Mouse (Mus musculus) embryonic facial prominence, embryonic 13.5 days (tissue): Measurements from ENCODE around the gene Srcap. TPM values are rescaled to one million over a fixed set of nuclear protein-coding genes. Genes with fewer than 3 reads are reported as not detected.
"Not testable (repeated sequence)": the region's sequence is repeated elsewhere in the genome, so short reads cannot be mapped to it uniquely, and the experiment has no call there.

Experiments
- ATAC-seq: fragments of 200-750 bp; cut with Nextera tagmentation; 2 replicates; pipeline ENCODE4 v1.8.0; 2017; ENCODE audit warnings: low read depth; ENCODE audit not compliant: insufficient number of reproducible peaks, insufficient read depth, low FRiP score, low TSS enrichment
- H3K27ac ChIP-seq: fragments of 300-500 bp; sonication (generic); 2 replicates; pipeline ENCODE4 v1.5.1; 2015; ENCODE audit warnings: moderate library complexity, mild to moderate bottlenecking, inconsistent platforms
- H3K27me3 ChIP-seq: fragments of 300-500 bp; sonication (generic); 2 replicates; pipeline ENCODE4 v1.6.1; 2015; ENCODE audit warnings: mild to moderate bottlenecking, inconsistent platforms
- H3K36me3 ChIP-seq: fragments of 300-500 bp; sonication (generic); 2 replicates; pipeline ENCODE4 v1.6.1; 2015; ENCODE audit warnings: mild to moderate bottlenecking, inconsistent platforms
- H3K4me1 ChIP-seq: fragments of 300-500 bp; sonication (generic); 2 replicates; pipeline ENCODE4 v1.6.1; 2015; ENCODE audit warnings: inconsistent platforms
- H3K4me2 ChIP-seq: fragments of 300-500 bp; sonication (generic); 2 replicates; pipeline ENCODE4 v1.6.1; 2015; ENCODE audit warnings: moderate library complexity, mild to moderate bottlenecking, inconsistent platforms
- H3K4me3 ChIP-seq: fragments of 300-500 bp; sonication (generic); 2 replicates; pipeline ENCODE4 v1.5.1; 2015; ENCODE audit warnings: mild to moderate bottlenecking, inconsistent platforms
- H3K9ac ChIP-seq: fragments of 300-500 bp; sonication (generic); 2 replicates; pipeline ENCODE4 v1.6.1; 2015; ENCODE audit warnings: mild to moderate bottlenecking, inconsistent platforms
- H3K9me3 ChIP-seq: fragments of 300-500 bp; sonication (generic); 2 replicates; pipeline ENCODE4 v1.6.1; 2016; ENCODE audit warnings: inconsistent platforms
- WGBS: fragments of 180-500 bp; shearing (Covaris S2); methylation state at CpG from one replicate; pipeline ENCODE4 v1.1.7; 2015; ENCODE audit warnings: mixed read lengths; 5-methylcytosine and 5-hydroxymethylcytosine counted together
- polyA plus RNA-seq: library from polyadenylated mRNA; unstranded; fragments of >200 nt; fragmentation: Nextera tagmentation; extraction: Ambion mirVana; gene quantifications from 2 replicates; pipeline ENCODE4 v1.2.1, GENCODE M21; 2015

Gene Srcap
- 52.1 and 55.6 TPM in 2 replicates for polyA plus RNA-seq

- under 1% methylated on average over 37 of the region's 37 CpGs for WGBS
Measured at GRCm38 (mm10) chr7:127511808-127512230, at the start of gene Srcap. Srcap (plus strand) TSS chr7:127511983.

DNA sequence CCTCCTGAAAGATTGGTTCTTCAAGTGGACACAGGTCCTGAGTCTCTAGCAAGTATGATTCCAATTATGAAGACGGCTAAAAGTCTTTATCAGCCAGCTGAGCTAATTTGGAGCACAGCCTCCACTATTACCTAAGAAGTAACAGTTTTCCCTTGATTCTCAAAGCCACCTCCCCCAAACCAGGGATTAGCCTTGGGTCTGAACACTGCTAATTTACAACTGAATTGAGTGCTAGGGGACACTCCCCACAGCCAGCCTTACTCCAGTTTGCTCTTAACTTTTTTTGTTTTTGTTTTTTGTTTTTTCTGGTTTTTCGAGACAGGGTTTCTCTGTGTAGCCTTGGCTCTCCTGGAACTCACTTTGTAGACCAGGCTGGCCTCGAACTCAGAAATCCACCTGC is 46.6 kb upstream of the Srcap start:
- Histone ChIP-seq H3K9me3 (no peaks in the 10 kb centered on the region), H3K9ac (no peak overlapping the region), H3K4me3 (no peak overlapping the region), H3K4me1 (peaks cover 4% of the 10 kb centered on the region; the same call in 1 of the 2 replicates), H3K36me3 (peaks cover 66% of the 10 kb centered on the region), H3K27me3 (no peaks in the 10 kb centered on the region), H3K27ac (no peak overlapping the region), H3K4me2 (no peak overlapping the region)
- ATAC-seq = no peak
- WGBS = 82% methylated on average over 3 of the region's 3 CpGs

More at GRCm38 (mm10) chr7:127511808-127512230, at the start of gene Srcap:
- peaks cover 19% of the 10 kb centered on the region for H3K36me3 ChIP-seq
- H3K27me3 ChIP-seq = no peaks in the 10 kb centered on the region
- H3K4me3 ChIP-seq = peak within 1 kb of the TSS; percentile 77
- peak within 1 kb of the TSS; percentile 98 for H3K27ac ChIP-seq
- H3K9ac ChIP-seq = peak within 1 kb of the TSS; percentile 86
- peaks cover 15% of the 10 kb centered on the region for H3K4me1 ChIP-seq
- peak; percentile 98 for ATAC-seq
- no peaks in the 10 kb centered on the region for H3K9me3 ChIP-seq
- H3K4me2 ChIP-seq = peak within 1 kb of the TSS; percentile 64

DNA sequence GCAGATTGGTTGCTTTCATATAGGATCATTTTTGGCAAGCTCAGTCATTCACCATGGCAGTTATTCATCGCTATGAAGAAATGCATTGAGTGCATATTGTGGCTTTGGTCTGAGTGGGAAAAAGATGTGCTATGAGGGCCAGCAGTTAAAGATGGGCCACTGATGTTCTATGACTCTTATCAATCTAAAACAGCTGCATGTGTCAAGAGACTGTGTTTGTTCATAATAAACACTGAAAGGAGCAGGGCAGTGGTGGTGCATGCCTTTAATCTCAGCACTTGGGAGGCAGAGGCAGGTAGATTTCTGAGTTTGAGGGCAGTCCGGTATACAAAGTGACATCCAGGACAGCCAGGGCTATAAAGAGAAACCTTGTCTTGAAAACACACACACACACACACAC is 46.1 kb upstream of the Srcap start:
- not testable (repeated sequence) for H3K4me2 ChIP-seq, H3K9ac ChIP-seq, H3K27ac ChIP-seq, H3K4me3 ChIP-seq, ATAC-seq, H3K4me1 ChIP-seq, H3K27me3 ChIP-seq, H3K9me3 ChIP-seq
- 90% methylated on average over 2 of the region's 2 CpGs for WGBS
- H3K36me3 ChIP-seq = peaks cover 62% of the 10 kb centered on the region

DNA sequence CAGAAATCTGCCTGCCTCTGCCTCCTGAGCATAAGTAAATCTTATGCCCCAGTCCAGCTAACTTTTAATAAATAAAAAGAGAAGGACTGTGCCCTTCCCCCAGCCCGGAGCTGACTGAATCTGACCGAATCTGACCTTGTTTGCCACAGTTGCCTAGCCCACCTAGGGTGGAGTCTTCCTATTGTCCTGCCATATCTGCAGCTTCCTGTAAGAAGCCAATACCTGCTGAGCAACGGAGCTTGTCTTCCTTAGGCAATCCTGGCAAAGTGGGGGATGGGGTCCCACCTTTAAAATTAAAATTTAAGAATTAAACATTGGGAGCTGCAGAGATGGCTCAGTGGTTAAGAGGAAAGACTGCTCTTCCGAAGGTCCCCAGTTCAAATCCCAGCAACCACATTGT is 45.2 kb upstream of the Srcap start:
- WGBS = 93% methylated on average over 4 of the region's 4 CpGs
- no peaks in the 10 kb centered on the region for H3K9me3 ChIP-seq
- H3K27ac ChIP-seq = no peak overlapping the region
- peaks cover 54% of the 10 kb centered on the region for H3K36me3 ChIP-seq
- no peaks in the 10 kb centered on the region for H3K27me3 ChIP-seq
- ATAC-seq = no peak
- H3K9ac ChIP-seq = no peak overlapping the region
- no peak overlapping the region for H3K4me2 ChIP-seq
- H3K4me1 ChIP-seq = peaks cover 4% of the 10 kb centered on the region; the same call in 1 of the 2 replicates
- H3K4me3 ChIP-seq = no peak overlapping the region

- peak overlapping the region; percentile 99 for H3K27ac ChIP-seq
- no peaks in the 10 kb centered on the region for H3K9me3 ChIP-seq
- peak overlapping the region; percentile 82 for H3K4me3 ChIP-seq
- peaks cover 56% of the 10 kb centered on the region for H3K36me3 ChIP-seq
- ATAC-seq = no peak
- H3K4me1 ChIP-seq = peaks cover 13% of the 10 kb centered on the region
- H3K27me3 ChIP-seq = no peaks in the 10 kb centered on the region
- H3K4me2 ChIP-seq = peak overlapping the region; percentile 84
- peak overlapping the region; percentile 88 for H3K9ac ChIP-seq
- WGBS = 8% methylated on average over 10 of the region's 10 CpGs
Measured at GRCm38 (mm10) chr7:127470011-127470715, 41.6 kb upstream of the Srcap start.

GRCm38 (mm10) chr7:127470743-127471645 is 40.8 kb upstream of the Srcap start:
- Histone ChIP-seq H3K4me2 (peak overlapping the region; percentile 84), H3K4me3 (peak overlapping the region; percentile 82), H3K27ac (peak overlapping the region; percentile 99), H3K9ac (peak overlapping the region; percentile 88), H3K36me3 (peaks cover 56% of the 10 kb centered on the region), H3K4me1 (peaks cover 13% of the 10 kb centered on the region), H3K9me3 (no peaks in the 10 kb centered on the region), H3K27me3 (no peaks in the 10 kb centered on the region)
- WGBS = under 1% methylated on average over 45 of the region's 46 CpGs
- peak; percentile 92 for ATAC-seq

DNA sequence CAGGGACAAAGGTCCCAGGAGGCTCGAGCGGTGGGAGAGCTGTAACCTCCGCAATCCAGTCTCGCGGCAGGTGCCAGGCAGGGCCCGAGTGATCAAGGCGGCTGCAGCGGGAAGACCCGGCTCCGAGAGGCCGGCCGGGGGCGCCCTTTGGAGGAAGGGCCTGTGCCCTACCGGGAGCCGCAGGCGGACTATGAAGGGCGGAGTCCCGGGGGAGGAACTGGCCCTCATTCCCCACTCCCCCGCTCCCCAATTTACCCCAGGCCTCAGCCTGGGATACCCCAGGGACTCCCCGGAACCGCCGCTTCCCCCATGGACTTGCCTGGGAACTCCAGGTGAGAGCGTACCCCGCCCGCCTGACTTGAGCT is 40.2 kb upstream of the Srcap start:
- no peaks in the 10 kb centered on the region for H3K27me3 ChIP-seq
- peak overlapping the region; percentile 82 for H3K4me3 ChIP-seq
- H3K4me2 ChIP-seq = peak overlapping the region; percentile 84
- peaks cover 56% of the 10 kb centered on the region for H3K36me3 ChIP-seq
- peak overlapping the region; percentile 99 for H3K27ac ChIP-seq
- H3K9ac ChIP-seq = peak overlapping the region; percentile 88
- peak; percentile 27 for ATAC-seq
- H3K4me1 ChIP-seq = peaks cover 13% of the 10 kb centered on the region
- WGBS = 0% methylated on average over 23 of the region's 25 CpGs
- no peaks in the 10 kb centered on the region for H3K9me3 ChIP-seq

DNA sequence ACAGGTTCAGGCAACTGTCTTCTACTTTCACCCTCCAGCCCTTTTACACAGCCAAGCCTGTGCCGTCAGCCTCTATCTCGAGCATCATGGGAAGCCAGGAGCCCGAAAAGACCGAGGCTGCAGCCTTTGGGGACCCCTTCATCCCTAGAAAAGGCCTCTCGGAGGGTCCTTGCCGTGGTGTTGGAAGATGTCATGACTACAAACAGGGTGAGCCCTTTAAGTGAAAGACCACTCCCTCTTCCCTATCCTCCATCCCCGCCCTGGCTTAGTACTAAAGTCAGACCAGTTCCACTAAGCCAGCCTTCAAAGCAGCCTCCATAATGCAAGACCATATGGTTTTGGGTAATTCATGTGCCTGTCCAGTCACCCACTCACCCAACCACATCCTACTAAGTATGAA is 39.7 kb upstream of the Srcap start:
- Histone ChIP-seq H3K27me3 (no peaks in the 10 kb centered on the region), H3K4me1 (peaks cover 17% of the 10 kb centered on the region), H3K4me2 (peak overlapping the region; percentile 84), H3K27ac (peak overlapping the region; percentile 99), H3K4me3 (peak overlapping the region; percentile 82), H3K9me3 (no peaks in the 10 kb centered on the region), H3K9ac (peak overlapping the region; percentile 88), H3K36me3 (peaks cover 52% of the 10 kb centered on the region)
- no peak for ATAC-seq
- 1% methylated on average over 7 of the region's 7 CpGs for WGBS

GRCm38 (mm10) chr7:127473705-127474104 is 38.1 kb upstream of the Srcap start:
- Histone ChIP-seq H3K4me3 (0 out of 2 replicates have a peak overlapping the region, but pooled peaks have one; percentile 2), H3K27ac (no peak overlapping the region), H3K9me3 (no peaks in the 10 kb centered on the region), H3K36me3 (peaks cover 39% of the 10 kb centered on the region), H3K27me3 (no peaks in the 10 kb centered on the region), H3K9ac (no peak overlapping the region), H3K4me1 (peaks cover 20% of the 10 kb centered on the region), H3K4me2 (no peak overlapping the region)
- no peak for ATAC-seq
- 89% methylated on average over 5 of the region's 5 CpGs for WGBS

DNA sequence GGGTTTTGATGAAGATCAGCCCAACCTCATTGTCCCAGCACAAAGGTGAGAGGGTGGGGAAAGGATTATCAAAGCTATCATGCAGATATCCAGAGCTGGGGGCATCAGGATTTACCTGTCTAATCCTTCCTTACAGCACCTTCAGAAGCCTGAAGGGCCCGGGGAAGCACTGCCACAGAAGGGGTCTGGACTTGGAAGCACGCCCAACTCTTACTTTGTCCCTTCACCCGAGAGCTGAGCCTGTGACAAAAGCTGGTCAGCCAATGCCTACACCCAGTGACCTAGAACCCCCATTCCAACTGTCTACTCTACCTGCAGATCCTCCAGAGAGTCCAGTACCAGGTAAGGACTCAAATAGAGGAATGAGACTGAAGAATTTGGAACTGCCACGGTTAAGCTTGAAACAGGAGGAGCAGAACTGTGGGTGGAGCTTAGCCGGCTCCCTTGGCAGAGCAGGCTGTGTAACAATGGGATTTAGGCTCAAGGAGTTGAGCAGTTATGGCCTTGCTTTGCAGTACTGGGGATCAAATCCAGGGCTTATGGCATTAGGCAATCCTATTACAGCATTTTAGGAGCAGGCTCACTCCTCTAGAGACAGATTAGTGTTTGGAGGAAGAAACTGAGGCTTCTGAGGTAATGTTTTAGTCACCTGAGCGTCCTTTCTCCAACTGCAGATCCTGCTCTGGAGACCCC is 37.3 kb upstream of the Srcap start:
- 82% methylated on average over 6 of the region's 6 CpGs for WGBS
- no peak overlapping the region for H3K4me2 ChIP-seq
- H3K36me3 ChIP-seq = peaks cover 33% of the 10 kb centered on the region
- no peak overlapping the region for H3K4me3 ChIP-seq
- no peak overlapping the region for H3K27ac ChIP-seq
- no peak for ATAC-seq
- no peaks in the 10 kb centered on the region for H3K27me3 ChIP-seq
- no peak overlapping the region for H3K9ac ChIP-seq
- no peaks in the 10 kb centered on the region for H3K9me3 ChIP-seq
- peaks cover 16% of the 10 kb centered on the region for H3K4me1 ChIP-seq

- WGBS = 94% methylated on average over 11 of the region's 11 CpGs
- Histone ChIP-seq H3K9me3 (no peaks in the 10 kb centered on the region), H3K27me3 (no peaks in the 10 kb centered on the region), H3K27ac (no peak overlapping the region), H3K4me2 (no peak overlapping the region), H3K36me3 (peaks cover 34% of the 10 kb centered on the region), H3K4me1 (peaks cover 23% of the 10 kb centered on the region), H3K9ac (0 out of 2 replicates have a peak overlapping the region, but pooled peaks have one; percentile 16), H3K4me3 (no peak overlapping the region)
- ATAC-seq = no peak
Measured at GRCm38 (mm10) chr7:127475186-127475740, 36.5 kb upstream of the Srcap start.
